11 mouse cellular contexts compared by ENCODE assay signal in genomic region chr3:116865199-116865636, GRCm38 (mm10). TPM values are rescaled to one million over a fixed set of nuclear protein-coding genes. Genes with fewer than 3 reads are reported as not detected.
DNase-seq lines count a peak whose midpoint lies in the region; ATAC-seq and TF ChIP-seq lines count a peak whose summit lies in the region.
"Had no signal": no experiment of that assay in that cellular context is flagged by ENCODE, and none has a peak within 500 bp of the region (broad histone marks: within the 10 kb centered on the region; RNA-seq: fewer than 3 reads in every experiment).

No protein-coding gene starts in this region.

- H3K27ac ChIP-seq in bone marrow macrophage, adult 2 months (ENCODE audit: insufficient read depth, low read depth, low read length): peak overlapping the region; percentile 94
- H3K27ac ChIP-seq in liver, embryonic 14.5 days: peak overlapping the region; percentile 58
- H3K27ac ChIP-seq in kidney, adult 2 months (ENCODE audit: insufficient read depth, low read depth, low read length): no peak overlapping the region
- H3K27ac ChIP-seq: midbrain, embryonic 15.5 days had no signal

- H3K4me2 ChIP-seq in liver, embryonic 14.5 days (ENCODE audit: low read depth): peak overlapping the region; percentile 98
- H3K4me2 ChIP-seq: midbrain, embryonic 15.5 days had no signal

- H3K4me1 ChIP-seq in erythroblast, embryonic 14.5 days (ENCODE audit: control insufficient read depth): peaks cover 64% of the 10 kb centered on the region
- peaks cover 32% of the 10 kb centered on the region for H3K4me1 ChIP-seq in bone marrow macrophage, adult 2 months (ENCODE audit: control insufficient read depth, insufficient read depth, low read length)
- H3K4me1 ChIP-seq in liver, embryonic 14.5 days (replicated peaks; ENCODE audit: control insufficient read depth in 2 of 2, insufficient read depth in 2 of 2, low read length in 1 of 2): peaks cover 22 to 27% of the 10 kb centered on the region in 2 experiments
- peaks cover 15% of the 10 kb centered on the region; the same call in 1 of the 2 replicates for H3K4me1 ChIP-seq in kidney, adult 2 months (ENCODE audit: control insufficient read depth, insufficient read depth, low read length)

- no peak for TF ChIP-seq CTCF in bone marrow macrophage, adult 2 months (IDR thresholded peaks at IDR 0.05; ENCODE audit: low read depth, low read length)
- no peak for TF ChIP-seq CTCF in liver, embryonic 14.5 days (IDR thresholded peaks at IDR 0.05; ENCODE audit: low read depth)
- TF ChIP-seq CTCF in kidney, adult 2 months (conservative IDR thresholded peaks at IDR 0.05; ENCODE audit: insufficient read depth, insufficient read length, low read depth, low read length): no peak

- TF ChIP-seq EP300 in liver, embryonic 14.5 days (IDR thresholded peaks at IDR 0.05; ENCODE audit: low read depth): peak; percentile 30; the same call in 1 of the 2 replicates

- no peaks in the 10 kb centered on the region for H3K27me3 ChIP-seq in erythroblast, embryonic 14.5 days (ENCODE audit: control insufficient read depth)
- H3K27me3 ChIP-seq in liver, embryonic 14.5 days (ENCODE audit: control insufficient read depth, insufficient read depth, low read length): no peaks in the 10 kb centered on the region
- H3K27me3 ChIP-seq in kidney, adult 2 months (replicated peaks; ENCODE audit: control insufficient read depth, insufficient read depth, low read length): no peaks in the 10 kb centered on the region
- H3K27me3 ChIP-seq: midbrain, embryonic 15.5 days had no signal

- no peak for ATAC-seq in erythroblast, adult 5-6 weeks (replicated peaks; ENCODE audit: low FRiP score, poor library complexity, severe bottlenecking)
- ATAC-seq in liver, embryonic 14.5 days (ENCODE audit: insufficient read depth): peak; percentile 32
- ATAC-seq: midbrain, embryonic 15.5 days had no signal

- peaks cover 56% of the 10 kb centered on the region for H3K36me3 ChIP-seq in erythroblast, embryonic 14.5 days (ENCODE audit: control insufficient read depth)
- H3K36me3 ChIP-seq in liver, embryonic 14.5 days (replicated peaks; ENCODE audit: control insufficient read depth, insufficient read depth, low read depth): peaks cover 21% of the 10 kb centered on the region
- H3K36me3 ChIP-seq in kidney, adult 2 months (ENCODE audit: control insufficient read depth, insufficient read depth, low read length): no peaks in the 10 kb centered on the region
- H3K36me3 ChIP-seq: midbrain, embryonic 15.5 days had no signal

- peak overlapping the region; percentile 28 for H3K4me3 ChIP-seq in erythroblast, embryonic 14.5 days (replicated peaks)
- H3K4me3 ChIP-seq in bone marrow macrophage, adult 2 months (ENCODE audit: insufficient read depth, low read length): peak overlapping the region; percentile 38; the same call in 1 of the 2 replicates
- H3K4me3 ChIP-seq in liver, embryonic 14.5 days (ENCODE audit: insufficient read depth in 1 of 2, low read depth in 2 of 2, low read length in 2 of 2): peak overlapping the region; percentile 3 to 34; a peak in 3 of 4 replicates
- no peak overlapping the region for H3K4me3 ChIP-seq in kidney, adult 2 months (ENCODE audit: insufficient read depth, low read depth, low read length)
- H3K4me3 ChIP-seq: midbrain, embryonic 15.5 days had no signal

- no peak for TF ChIP-seq POLR2A in bone marrow macrophage, adult 2 months (IDR thresholded peaks at IDR 0.05; ENCODE audit: borderline replicate concordance, low read depth, low read length)
- no peak for TF ChIP-seq POLR2A in kidney, adult 2 months (IDR thresholded peaks at IDR 0.05; ENCODE audit: low read depth, low read length)

- 0% methylated on average over 1 of the region's 1 CpGs for WGBS in liver, embryonic 14.5 days (ENCODE audit: insufficient replicate concordance)
- 92% methylated on average over 1 of the region's 1 CpGs for WGBS in kidney, adult 2 months

- DNase-seq in 3134 (ENCODE audit: extremely low read depth, insufficient read length, low spot score): peak; percentile 23
- DNase-seq in liver, embryonic 14.5 days (ENCODE audit: low read depth in 3 of 3, low spot score in 3 of 3): peak in 1 of 3 experiments; percentile 41
- no peak for DNase-seq in layer of hippocampus, adult 18-20 months (ENCODE audit: low spot score in 2 of 2)
- DNase-seq in kidney, postnatal 10 days: no peak
- no peak for DNase-seq in kidney, adult 2 months
- DNase-seq: cerebellum, adult 9-10 months; kidney, adult 11 months had no signal

- no peaks in the 10 kb centered on the region for H3K9me3 ChIP-seq in erythroblast, embryonic 14.5 days (ENCODE audit: control insufficient read depth, low read length)
- no peaks in the 10 kb centered on the region for H3K9me3 ChIP-seq in liver, embryonic 14.5 days (ENCODE audit: control insufficient read depth, low read length)
- H3K9me3 ChIP-seq: midbrain, embryonic 15.5 days had no signal

- peak overlapping the region; percentile 28; the same call in 1 of the 2 replicates for H3K9ac ChIP-seq in liver, embryonic 14.5 days (replicated peaks)
- H3K9ac ChIP-seq: midbrain, embryonic 15.5 days had no signal

RNA-seq across cellular contexts. Expression of gene Frrs1, which starts 6.0 kb away (rescaled TPM):
- 0.92 and 1.8 TPM in 2 replicates for polyA plus RNA-seq in erythroblast, embryonic 14.5 days (2012)
- total RNA-seq in erythroblast, adult 5-6 weeks (2015; ENCODE audit: low replicate concordance): 6.5 and 11.3 TPM in 2 replicates
- 5.6 and 9.5 TPM in 2 replicates for total RNA-seq in erythroblast, adult 5-6 weeks (2017; ENCODE audit: low replicate concordance)
- 74.9 and 77.9 TPM in 2 replicates for polyA plus RNA-seq in bone marrow macrophage, adult 2 months (2012; ENCODE audit: insufficient read depth, insufficient read length, missing spikeins)
- polyA plus RNA-seq in liver, embryonic 14.5 days (2012; rRNA removed): 13.5 and 20.5 TPM in 2 replicates
- 30.5 and 31.4 TPM in 2 replicates for polyA plus RNA-seq in liver, embryonic 14.5 days (2014; fragmentation: Nextera tagmentation; extraction: Ambion mirVana)
- total RNA-seq in layer of hippocampus, adult 18-20 months (2021): 1 to 10 TPM in 1 of 2 experiments, under 1 TPM in 1; 0.74 to 1.3 TPM
- polyA plus RNA-seq in kidney, adult 2 months (2012; rRNA removed): 49.7 and 62.7 TPM in 2 replicates

RNA-seq across cellular contexts. Expression of gene Agl, which starts 57.3 kb away (rescaled TPM):
- not detected in 2 replicates for polyA plus RNA-seq in erythroblast, embryonic 14.5 days (2012)
- total RNA-seq in erythroblast, adult 5-6 weeks (2015; ENCODE audit: low replicate concordance): 3.3 and 4.4 TPM in 2 replicates
- total RNA-seq in erythroblast, adult 5-6 weeks (2017; ENCODE audit: low replicate concordance): 3.9 and 4.2 TPM in 2 replicates
- 21.4 and 23.0 TPM in 2 replicates for polyA plus RNA-seq in bone marrow macrophage, adult 2 months (2012; ENCODE audit: insufficient read depth, insufficient read length, missing spikeins)
- 2.1 and 2.6 TPM in 2 replicates for polyA plus RNA-seq in liver, embryonic 14.5 days (2012; rRNA removed)
- polyA plus RNA-seq in liver, embryonic 14.5 days (2014; fragmentation: Nextera tagmentation; extraction: Ambion mirVana): 4.4 and 4.6 TPM in 2 replicates
- 10 to 100 TPM; 22.4 to 25.7 TPM for total RNA-seq in layer of hippocampus, adult 18-20 months (2021)
- 12.7 and 13.6 TPM in 2 replicates for polyA plus RNA-seq in kidney, adult 2 months (2012; rRNA removed)
